Mouse (Mus musculus): ENCODE results near the gene Gm9821.

Gm9821 gene

GRCm38 (mm10) chr2:91945483-91945882 lies at the start of gene Gm9821:
Gm9821 (plus strand) TSS chr2:91945703.
- DNase-seq (ENCODE audit: low spot score): no peak

DNA sequence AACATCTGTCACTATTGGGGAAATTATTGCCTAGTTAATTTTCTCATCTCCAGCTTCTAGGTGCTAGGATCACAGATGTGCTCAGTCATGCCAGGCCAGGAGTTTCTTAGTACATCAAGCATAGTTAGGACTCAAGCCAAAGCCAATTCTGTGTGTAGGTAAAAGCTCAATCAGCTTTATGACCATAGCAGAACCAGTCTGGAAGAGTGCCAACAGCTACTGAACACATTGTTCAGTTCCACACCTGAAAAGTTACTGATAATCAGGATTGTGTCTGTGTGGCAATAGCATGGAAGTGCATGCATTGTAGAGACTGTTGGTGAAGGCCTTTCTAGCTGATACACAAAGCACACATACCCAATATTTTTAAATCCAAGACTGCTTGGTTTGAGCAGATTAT lies 47.5 kb upstream of the Gm9821 start:
- no peak for DNase-seq (ENCODE audit: low spot score)

DNA sequence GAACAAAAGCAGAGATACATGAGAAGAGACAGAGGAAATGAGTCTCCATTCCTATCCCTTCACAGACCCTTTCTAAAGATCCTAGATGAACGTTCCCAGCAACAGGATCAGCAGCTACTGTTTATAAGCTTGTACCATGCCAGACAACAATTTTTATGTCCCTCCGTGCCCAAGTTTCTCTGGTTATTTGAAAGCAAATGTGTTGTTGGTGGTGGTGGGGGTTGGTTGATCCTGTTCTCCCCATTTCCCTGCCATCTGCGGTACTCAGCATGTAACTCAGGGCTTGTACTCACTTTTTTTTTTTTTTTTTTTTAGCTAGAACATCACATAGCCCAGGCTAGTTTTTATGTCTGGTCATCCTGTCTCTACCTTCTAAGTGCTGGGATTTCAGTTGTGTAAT lies 46.4 kb upstream of the Gm9821 start:
- DNase-seq (ENCODE audit: low spot score): no peak

DNA sequence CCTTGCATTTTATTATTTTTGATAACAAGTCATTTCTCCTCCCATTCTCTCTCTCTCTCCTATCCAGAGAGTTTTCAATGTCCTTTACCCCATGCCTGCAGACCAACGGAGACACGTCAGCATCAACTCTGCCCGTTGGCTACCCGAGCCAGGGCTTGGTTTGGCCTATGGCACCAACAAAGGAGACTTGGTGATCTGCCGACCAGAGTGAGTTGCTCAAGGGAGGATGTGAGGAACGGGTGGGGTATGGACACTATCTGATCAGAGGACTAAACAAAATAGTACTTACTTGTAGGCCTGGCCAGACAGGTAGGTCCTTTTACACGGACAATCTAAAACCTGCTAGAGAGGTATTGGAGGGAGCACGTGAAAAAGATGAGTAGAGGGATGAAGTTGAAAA lies 45.1 kb upstream of the Gm9821 start:
- no peak for DNase-seq (ENCODE audit: low spot score)

DNA sequence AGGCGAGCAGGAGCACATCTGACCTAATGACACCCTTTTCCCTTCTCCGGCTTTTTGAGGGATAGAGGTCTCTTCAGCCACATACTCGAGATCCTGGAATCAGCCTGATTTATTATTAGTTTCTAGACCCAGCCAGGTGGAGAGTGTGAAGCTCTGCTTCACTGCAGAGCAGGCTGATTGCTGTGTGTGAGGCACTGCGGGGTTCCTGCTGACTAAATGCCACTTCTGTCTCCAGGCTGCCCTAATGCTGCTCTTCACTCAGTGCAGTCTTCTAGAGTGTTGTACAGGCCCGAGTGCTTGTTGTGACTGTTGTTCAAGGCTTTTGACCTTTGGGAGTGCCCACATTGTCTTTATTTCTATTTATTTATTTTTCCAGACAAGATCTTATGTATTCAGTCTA lies 43.2 kb upstream of the Gm9821 start:
- no peak for DNase-seq (ENCODE audit: low spot score)

- no peak for DNase-seq (ENCODE audit: low spot score)
These were observed 42.2 kb upstream of the Gm9821 start for GRCm38 (mm10) chr2:91903171-91903925.

DNA sequence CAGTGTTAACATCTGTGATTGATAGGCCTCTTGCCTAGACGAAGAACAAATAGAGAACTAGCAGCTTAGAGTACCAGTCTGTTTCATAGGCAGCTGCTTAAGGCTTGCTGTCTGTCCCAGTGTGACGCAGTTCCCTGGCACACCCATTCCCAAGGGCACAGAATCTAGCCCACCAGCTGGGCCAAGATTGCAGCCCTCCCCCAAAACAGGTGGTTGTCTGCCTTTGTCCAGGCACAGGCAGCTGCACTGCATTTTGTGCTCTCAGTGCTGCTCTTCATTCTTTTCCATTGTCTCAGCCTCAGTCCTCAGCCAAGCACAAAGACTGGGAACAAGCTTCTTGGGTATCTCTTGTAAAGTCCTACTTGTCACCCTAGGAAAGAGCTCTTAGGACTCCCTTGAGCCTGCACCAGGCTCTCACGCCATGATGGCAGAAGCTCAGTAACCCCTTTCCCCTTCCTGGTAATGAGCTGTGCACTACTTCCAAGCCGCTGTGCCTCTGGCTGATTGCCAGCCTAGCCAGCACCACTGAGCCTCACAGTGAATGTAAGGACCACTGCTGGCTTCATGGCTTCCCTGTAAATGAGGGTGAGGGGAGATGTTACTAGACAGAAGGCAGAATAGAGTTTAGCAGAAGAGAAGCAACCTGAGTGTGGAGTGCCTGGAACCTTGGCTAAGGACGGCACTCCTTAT lies 40.7 kb upstream of the Gm9821 start:
- no peak for DNase-seq (ENCODE audit: low spot score)

DNA sequence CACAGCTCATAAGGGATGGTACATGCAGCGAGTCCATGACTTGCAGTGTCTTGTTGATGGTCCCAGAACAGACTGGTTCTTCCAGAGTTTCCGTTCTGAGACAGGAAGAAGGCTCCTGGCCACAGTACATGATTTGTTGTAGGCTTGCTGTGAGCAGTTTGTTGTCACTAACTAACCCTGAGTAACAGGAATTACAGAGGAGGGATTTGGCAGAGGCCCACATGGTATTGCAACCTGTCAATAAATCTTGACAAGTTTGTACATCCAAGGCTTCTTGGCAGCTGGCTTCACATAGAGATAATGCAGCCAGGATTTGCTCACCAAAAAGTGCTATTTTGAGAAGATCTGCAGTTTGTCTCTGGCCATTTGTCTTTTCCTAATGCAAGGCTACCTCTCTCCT lies 39.4 kb upstream of the Gm9821 start:
- DNase-seq (ENCODE audit: low spot score): no peak

DNA sequence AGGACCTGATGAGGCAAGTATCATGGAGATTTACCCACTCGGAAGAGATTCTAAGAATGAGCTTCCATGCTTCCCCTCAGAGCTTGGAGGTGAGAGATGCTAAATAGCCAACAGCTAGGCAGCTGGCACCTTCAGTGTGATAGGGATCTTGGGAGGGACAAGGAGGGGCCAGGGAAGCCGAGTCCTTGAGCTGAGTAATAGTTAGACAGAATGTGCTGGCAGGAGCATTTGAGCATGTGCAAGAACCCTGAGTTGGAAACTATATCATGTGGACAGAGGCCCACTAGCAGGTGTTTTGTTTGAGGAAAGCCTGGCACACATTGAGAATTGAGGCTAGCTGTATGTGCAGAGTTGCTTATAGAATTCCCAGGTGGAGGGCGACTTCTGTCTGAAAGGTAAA lies 32.9 kb upstream of the Gm9821 start:
- DNase-seq (ENCODE audit: low spot score): no peak

DNA sequence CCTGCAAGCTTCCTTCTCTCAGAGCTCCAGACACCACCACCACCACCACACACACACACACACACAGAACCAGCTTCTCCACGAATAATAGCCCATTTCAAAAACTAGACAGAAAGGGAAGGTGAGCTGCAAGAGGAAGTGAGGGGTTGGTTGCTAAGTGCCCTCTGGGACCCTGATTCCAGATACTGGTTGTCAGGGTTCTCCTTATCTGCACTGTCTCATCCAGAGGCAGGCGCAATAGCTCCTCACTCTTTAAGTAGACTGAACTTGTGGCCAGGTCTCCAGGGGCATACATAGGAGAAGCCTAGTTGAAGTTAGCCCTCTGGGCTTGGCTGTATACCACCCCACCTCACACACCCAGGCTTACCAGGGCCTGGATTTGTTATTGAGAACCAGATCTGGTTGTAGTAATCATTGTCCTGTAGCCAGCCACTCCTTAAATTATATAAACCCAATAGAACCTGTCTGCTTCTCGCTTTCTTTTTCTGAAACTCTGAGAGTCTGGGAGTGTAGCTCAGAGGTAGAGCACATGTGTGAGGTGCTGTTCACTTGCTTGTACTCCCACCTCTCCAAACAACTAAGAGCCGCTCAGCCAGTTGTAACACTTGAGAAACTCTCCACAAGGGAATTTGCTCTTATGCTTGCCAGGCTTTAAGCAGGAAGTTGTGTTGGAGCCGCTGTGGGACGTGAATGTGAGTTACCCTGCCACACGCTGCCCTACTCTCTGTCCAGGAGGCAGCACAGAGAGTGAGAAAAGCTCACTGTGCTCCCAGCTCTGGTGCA lies 32.0 kb upstream of the Gm9821 start:
- DNase-seq (ENCODE audit: low spot score): no peak

GRCm38 (mm10) chr2:91916346-91916977 lies 29.0 kb upstream of the Gm9821 start:
- DNase-seq (ENCODE audit: low spot score): no peak

- no peak for DNase-seq (ENCODE audit: low spot score)
These were observed 28.4 kb upstream of the Gm9821 start for GRCm38 (mm10) chr2:91917096-91917495.

DNA sequence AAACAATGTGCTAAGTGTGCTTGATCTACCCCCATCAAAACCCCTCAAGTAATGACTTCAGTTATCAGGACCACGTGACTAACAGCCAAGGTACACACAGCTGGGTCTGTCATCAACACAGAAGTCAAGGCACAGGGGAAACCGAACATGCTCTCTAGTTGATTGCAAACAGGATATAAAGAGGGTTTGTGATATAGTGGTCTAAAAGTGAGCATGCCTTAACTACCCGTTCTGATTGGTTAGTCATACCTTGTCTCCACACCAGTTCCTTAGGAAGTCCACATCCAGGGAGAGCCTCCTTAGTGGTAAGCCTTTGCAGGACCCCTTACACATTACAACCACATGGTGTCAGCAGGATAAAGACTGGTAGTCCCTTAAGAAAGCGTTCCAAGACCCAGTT lies 25.4 kb upstream of the Gm9821 start:
- DNase-seq (ENCODE audit: low spot score): no peak

- DNase-seq (ENCODE audit: low spot score): peak; percentile 74
These were observed 24.2 kb upstream of the Gm9821 start for GRCm38 (mm10) chr2:91921181-91921789.

DNA sequence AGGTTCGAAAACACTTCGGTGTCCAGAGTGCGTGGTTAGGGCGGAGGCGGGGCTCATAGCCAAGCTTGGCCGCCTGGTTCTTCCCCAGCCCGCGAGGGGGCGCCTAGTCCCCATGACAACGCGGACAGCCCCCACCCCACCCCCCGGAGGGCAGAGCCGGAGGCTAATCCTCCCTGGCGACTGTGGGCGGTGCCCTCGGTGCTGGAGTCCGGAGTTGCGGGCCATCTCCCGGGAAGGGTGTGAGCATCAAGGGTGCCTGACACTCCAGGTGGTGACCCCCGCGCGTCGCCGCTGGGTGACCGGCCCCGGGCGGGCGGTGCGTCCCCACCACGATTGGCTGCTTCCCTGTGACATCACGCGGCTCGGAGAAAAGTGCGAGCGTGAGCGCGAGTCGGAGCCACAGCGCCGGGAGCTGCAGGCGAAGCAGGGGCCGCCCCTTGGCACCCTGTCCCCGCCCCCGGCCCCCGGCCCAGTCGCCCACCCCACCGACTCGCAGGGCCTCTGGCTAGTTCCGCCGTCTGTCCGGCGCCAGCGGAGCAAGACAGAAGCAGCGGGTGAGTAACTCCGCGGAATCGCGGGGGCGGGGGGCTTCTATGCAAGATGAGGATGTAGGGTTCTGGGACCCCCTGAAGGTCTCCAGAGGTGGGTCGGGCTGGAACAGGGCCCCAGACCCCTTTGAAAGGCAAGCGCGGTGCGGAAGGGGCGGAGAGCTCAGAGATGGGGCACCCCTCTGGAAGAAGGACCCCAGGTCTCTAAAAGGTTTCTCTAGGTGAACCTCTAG lies 23.5 kb upstream of the Gm9821 start:
- DNase-seq (ENCODE audit: low spot score): no peak

- DNase-seq (ENCODE audit: low spot score): no peak
These were observed 22.7 kb upstream of the Gm9821 start for GRCm38 (mm10) chr2:91922586-91923414.

- DNase-seq (ENCODE audit: low spot score): no peak
These were observed 21.8 kb upstream of the Gm9821 start for GRCm38 (mm10) chr2:91923415-91924337.

DNA sequence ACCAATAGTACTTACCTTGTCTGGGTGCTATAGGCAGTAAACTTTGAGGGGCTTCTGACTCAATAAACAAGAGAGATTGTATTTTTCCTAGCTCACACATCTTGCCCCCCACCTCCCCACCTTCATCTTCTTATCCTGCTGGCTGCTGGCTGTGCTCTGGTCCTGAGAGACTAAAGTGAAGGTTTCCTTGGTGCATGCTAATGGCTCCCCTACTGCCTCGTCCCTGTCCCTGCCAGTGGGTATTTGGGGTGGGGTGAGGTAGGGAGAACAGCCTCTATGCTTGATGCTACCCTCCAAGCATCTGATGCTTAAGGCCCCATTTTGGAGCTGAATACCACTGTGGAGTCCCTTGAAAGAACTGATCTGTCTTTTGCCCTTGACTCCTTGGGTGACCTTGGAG lies 20.8 kb upstream of the Gm9821 start:
- no peak for DNase-seq (ENCODE audit: low spot score)

GRCm38 (mm10) chr2:91925442-91925841 lies 20.1 kb upstream of the Gm9821 start:
- DNase-seq (ENCODE audit: low spot score): no peak
